Mouse (Mus musculus): Measurements from ENCODE around the gene Rab3a. TPM values are rescaled to one million over a fixed set of nuclear protein-coding genes. Genes with fewer than 3 reads are reported as not detected.

The Rab3a gene
- polyA plus RNA-seq, 1 experiment from 2014 or later: 519 TPM

GRCm38 (mm10) chr8:70800648-70801047 lies 46.2 kb downstream of the Rab3a start:
- 36% methylated on average over 9 of the region's 10 CpGs for WGBS
- H3K27me3 ChIP-seq (ENCODE audit: control insufficient read depth, insufficient read depth, low read length): peaks cover 51% of the 10 kb centered on the region
- ATAC-seq (ENCODE audit: low FRiP score): no peak

GRCm38 (mm10) chr8:70801156-70801555 lies 46.7 kb downstream of the Rab3a start:
- 24% methylated on average over 15 of the region's 15 CpGs for WGBS
- 0 out of 2 replicates have a peak, but pooled peaks cover 16% of the 10 kb centered on the region for H3K4me1 ChIP-seq (replicated peaks; ENCODE audit: control insufficient read depth, insufficient read depth, low read length)
- no peak overlapping the region for H3K27ac ChIP-seq
- ATAC-seq (ENCODE audit: low FRiP score): no peak
- peaks cover 53% of the 10 kb centered on the region for H3K27me3 ChIP-seq (ENCODE audit: control insufficient read depth, insufficient read depth, low read length)
- H3K9ac ChIP-seq: no peak overlapping the region
- no peak overlapping the region for H3K4me3 ChIP-seq (replicated peaks; ENCODE audit: low read length)
- no peaks in the 10 kb centered on the region for H3K9me3 ChIP-seq (ENCODE audit: control insufficient read depth, low read length)
- no peaks in the 10 kb centered on the region for H3K36me3 ChIP-seq (replicated peaks; ENCODE audit: control insufficient read depth, insufficient read depth)
- H3K4me2 ChIP-seq (replicated peaks): no peak overlapping the region
- DNase-seq (ENCODE audit: low spot score): no peak

More at GRCm38 (mm10) chr8:70800648-70801047, 46.2 kb downstream of the Rab3a start:
- H3K27ac ChIP-seq: no peak overlapping the region
- no peak overlapping the region for H3K4me2 ChIP-seq (replicated peaks)
- no peaks in the 10 kb centered on the region for H3K36me3 ChIP-seq (replicated peaks; ENCODE audit: control insufficient read depth, insufficient read depth)
- no peak for DNase-seq (ENCODE audit: low spot score)
- H3K4me3 ChIP-seq (replicated peaks; ENCODE audit: low read length): no peak overlapping the region
- 0 out of 2 replicates have a peak, but pooled peaks cover 16% of the 10 kb centered on the region for H3K4me1 ChIP-seq (replicated peaks; ENCODE audit: control insufficient read depth, insufficient read depth, low read length)
- H3K9ac ChIP-seq: no peak overlapping the region
- no peaks in the 10 kb centered on the region for H3K9me3 ChIP-seq (ENCODE audit: control insufficient read depth, low read length)

- Histone ChIP-seq H3K36me3 (replicated peaks; ENCODE audit: control insufficient read depth, insufficient read depth) (no peaks in the 10 kb centered on the region), H3K27me3 (ENCODE audit: control insufficient read depth, insufficient read depth, low read length) (peaks cover 54% of the 10 kb centered on the region), H3K9ac (no peak overlapping the region), H3K4me2 (replicated peaks) (no peak overlapping the region), H3K27ac (no peak overlapping the region), H3K4me3 (replicated peaks; ENCODE audit: low read length) (no peak overlapping the region), H3K9me3 (ENCODE audit: control insufficient read depth, low read length) (no peaks in the 10 kb centered on the region), H3K4me1 (replicated peaks; ENCODE audit: control insufficient read depth, insufficient read depth, low read length) (0 out of 2 replicates have a peak, but pooled peaks cover 12% of the 10 kb centered on the region)
- DNase-seq (ENCODE audit: low spot score) (no peak), ATAC-seq (ENCODE audit: low FRiP score) (no peak)
- WGBS: 84% methylated on average over 1 of the region's 1 CpGs
Measured at GRCm38 (mm10) chr8:70801830-70802229, 47.4 kb downstream of the Rab3a start.

DNA sequence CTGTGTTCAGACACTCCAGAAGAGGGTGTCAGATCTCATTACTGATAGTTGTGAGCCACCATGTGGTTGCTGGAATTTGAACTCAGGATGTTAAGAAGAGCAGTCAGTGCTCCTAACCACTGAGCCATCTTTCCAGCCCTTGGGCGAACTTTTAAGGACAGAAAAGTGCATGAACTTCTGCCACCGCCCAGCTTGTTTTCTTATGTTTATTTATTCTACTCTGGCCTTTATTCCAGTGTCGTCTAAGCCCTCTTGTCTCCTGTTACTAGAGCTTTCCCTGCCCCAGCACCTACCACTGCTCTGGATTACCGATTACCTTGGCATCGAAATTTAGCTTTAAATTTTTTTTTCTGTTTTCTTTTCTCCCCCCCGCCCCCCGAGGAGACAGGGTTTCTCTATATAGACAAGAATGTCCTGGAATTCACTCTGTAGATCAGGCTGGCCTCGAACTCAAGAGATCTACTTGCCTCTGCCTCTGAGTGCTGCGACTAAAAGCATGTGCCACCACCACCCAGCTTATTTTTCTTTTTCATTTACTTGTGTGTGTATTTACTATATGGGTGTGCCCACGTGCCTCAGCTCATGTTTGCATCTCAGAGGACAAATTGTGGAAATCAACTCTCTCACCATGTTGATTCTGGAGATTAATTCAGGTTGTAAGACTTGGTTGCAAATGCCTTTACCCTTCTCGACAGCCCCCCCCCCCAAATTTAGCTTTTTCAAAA lies 48.5 kb downstream of the Rab3a start:
- Histone ChIP-seq H3K9me3 (ENCODE audit: control insufficient read depth, low read length) (no peaks in the 10 kb centered on the region), H3K4me1 (replicated peaks; ENCODE audit: control insufficient read depth, insufficient read depth, low read length) (0 out of 2 replicates have a peak, but pooled peaks cover 8% of the 10 kb centered on the region), H3K27me3 (ENCODE audit: control insufficient read depth, insufficient read depth, low read length) (peaks cover 53% of the 10 kb centered on the region), H3K9ac (no peak overlapping the region), H3K4me2 (replicated peaks) (no peak overlapping the region), H3K4me3 (replicated peaks; ENCODE audit: low read length) (no peak overlapping the region), H3K36me3 (replicated peaks; ENCODE audit: control insufficient read depth, insufficient read depth) (no peaks in the 10 kb centered on the region), H3K27ac (no peak overlapping the region)
- ATAC-seq (ENCODE audit: low FRiP score) (no peak), DNase-seq (ENCODE audit: low spot score) (no peak)
- WGBS: 73% methylated on average over 11 of the region's 11 CpGs

GRCm38 (mm10) chr8:70803761-70804480 lies 49.4 kb downstream of the Rab3a start:
- peak overlapping the region; percentile 66 for H3K4me2 ChIP-seq (replicated peaks)
- H3K4me3 ChIP-seq (replicated peaks; ENCODE audit: low read length): peak overlapping the region; percentile 42
- DNase-seq (ENCODE audit: low spot score) (no peak), ATAC-seq (ENCODE audit: low FRiP score) (no peak)
- no peaks in the 10 kb centered on the region for H3K4me1 ChIP-seq (replicated peaks; ENCODE audit: control insufficient read depth, insufficient read depth, low read length)
- no peaks in the 10 kb centered on the region for H3K36me3 ChIP-seq (replicated peaks; ENCODE audit: control insufficient read depth, insufficient read depth)
- no peaks in the 10 kb centered on the region for H3K9me3 ChIP-seq (ENCODE audit: control insufficient read depth, low read length)
- H3K27ac ChIP-seq: no peak overlapping the region
- H3K27me3 ChIP-seq (ENCODE audit: control insufficient read depth, insufficient read depth, low read length): peaks cover 43% of the 10 kb centered on the region
- 2% methylated on average over 38 of the region's 47 CpGs for WGBS
- H3K9ac ChIP-seq: peak overlapping the region; percentile 18; the same call in 1 of the 2 replicates

GRCm38 (mm10) chr8:70804481-70805206 lies 50.2 kb downstream of the Rab3a start, which contains the start of gene Mast3:
Mast3 (minus strand) TSS chr8:70805054.
- Histone ChIP-seq H3K9ac (peak within 1 kb of the TSS; percentile 29), H3K27ac (no peak within 1 kb of the TSS), H3K4me2 (replicated peaks) (peak within 1 kb of the TSS; percentile 66), H3K4me1 (replicated peaks; ENCODE audit: control insufficient read depth, insufficient read depth, low read length) (no peaks in the 10 kb centered on the region), H3K27me3 (ENCODE audit: control insufficient read depth, insufficient read depth, low read length) (peaks cover 36% of the 10 kb centered on the region), H3K4me3 (replicated peaks; ENCODE audit: low read length) (peak within 1 kb of the TSS; percentile 42), H3K9me3 (ENCODE audit: control insufficient read depth, low read length) (no peaks in the 10 kb centered on the region), H3K36me3 (replicated peaks; ENCODE audit: control insufficient read depth, insufficient read depth) (no peaks in the 10 kb centered on the region)
- 1% methylated on average over 45 of the region's 45 CpGs for WGBS
- peak; percentile 81 for ATAC-seq (ENCODE audit: low FRiP score)
- peak; percentile 67 for DNase-seq (ENCODE audit: low spot score)

DNA sequence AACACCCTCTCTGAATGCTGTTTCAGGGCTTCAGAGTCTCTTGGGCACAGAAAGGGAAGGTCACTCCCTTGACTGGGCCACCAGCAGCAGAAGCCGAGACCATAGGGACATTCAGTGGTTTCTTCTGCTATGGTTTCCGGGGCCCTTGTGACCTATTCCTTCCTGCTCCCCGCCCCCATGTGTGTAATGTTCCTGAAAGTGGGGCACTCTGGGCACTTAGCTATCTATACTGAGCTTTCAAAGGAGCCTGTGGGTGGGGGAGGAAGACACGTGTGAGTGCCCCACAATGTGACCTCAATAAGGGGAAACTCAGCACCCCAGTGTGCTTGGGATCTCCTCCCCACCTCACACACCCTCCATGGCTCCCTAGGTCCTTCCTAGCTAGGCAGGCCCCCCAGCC lies 52.1 kb downstream of the Rab3a start:
- 79% methylated on average over 4 of the region's 4 CpGs for WGBS
- H3K9ac ChIP-seq: no peak overlapping the region
- H3K4me1 ChIP-seq (replicated peaks; ENCODE audit: control insufficient read depth, insufficient read depth, low read length): no peaks in the 10 kb centered on the region
- H3K4me2 ChIP-seq (replicated peaks): no peak overlapping the region
- H3K27ac ChIP-seq: no peak overlapping the region
- no peak for DNase-seq (ENCODE audit: low spot score)
- H3K4me3 ChIP-seq (replicated peaks; ENCODE audit: low read length): no peak overlapping the region
- no peaks in the 10 kb centered on the region for H3K36me3 ChIP-seq (replicated peaks; ENCODE audit: control insufficient read depth, insufficient read depth)
- H3K9me3 ChIP-seq (ENCODE audit: control insufficient read depth, low read length): no peaks in the 10 kb centered on the region
- peaks cover 31% of the 10 kb centered on the region for H3K27me3 ChIP-seq (ENCODE audit: control insufficient read depth, insufficient read depth, low read length)
- no peak for ATAC-seq (ENCODE audit: low FRiP score)

DNA sequence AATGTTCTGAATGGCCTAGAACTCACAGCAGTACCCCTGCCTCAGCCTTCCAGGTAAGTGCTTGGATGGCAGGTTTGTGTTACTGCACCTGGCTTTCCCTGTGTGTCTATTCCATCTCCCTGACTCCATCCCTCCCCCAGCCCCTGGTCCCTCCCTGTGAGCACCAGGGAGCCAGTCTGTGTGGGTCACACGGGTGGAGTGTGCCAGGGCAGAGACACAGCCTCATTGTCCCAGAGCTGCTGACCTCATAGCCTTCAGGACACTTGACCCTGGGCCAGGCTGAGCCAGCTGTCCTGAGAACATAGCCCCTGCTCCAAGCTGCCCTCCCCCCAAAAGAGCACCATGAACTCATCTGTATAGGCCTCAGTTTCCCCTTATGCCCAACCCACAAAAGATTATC lies 52.8 kb downstream of the Rab3a start:
- H3K4me1 ChIP-seq (replicated peaks; ENCODE audit: control insufficient read depth, insufficient read depth, low read length): no peaks in the 10 kb centered on the region
- H3K36me3 ChIP-seq (replicated peaks; ENCODE audit: control insufficient read depth, insufficient read depth): no peaks in the 10 kb centered on the region
- peaks cover 27% of the 10 kb centered on the region for H3K27me3 ChIP-seq (ENCODE audit: control insufficient read depth, insufficient read depth, low read length)
- no peak overlapping the region for H3K4me2 ChIP-seq (replicated peaks)
- no peak overlapping the region for H3K4me3 ChIP-seq (replicated peaks; ENCODE audit: low read length)
- DNase-seq (ENCODE audit: low spot score) (no peak), ATAC-seq (ENCODE audit: low FRiP score) (no peak)
- no peaks in the 10 kb centered on the region for H3K9me3 ChIP-seq (ENCODE audit: control insufficient read depth, low read length)
- WGBS: 57% methylated on average over 1 of the region's 1 CpGs
- no peak overlapping the region for H3K27ac ChIP-seq
- H3K9ac ChIP-seq: no peak overlapping the region

DNA sequence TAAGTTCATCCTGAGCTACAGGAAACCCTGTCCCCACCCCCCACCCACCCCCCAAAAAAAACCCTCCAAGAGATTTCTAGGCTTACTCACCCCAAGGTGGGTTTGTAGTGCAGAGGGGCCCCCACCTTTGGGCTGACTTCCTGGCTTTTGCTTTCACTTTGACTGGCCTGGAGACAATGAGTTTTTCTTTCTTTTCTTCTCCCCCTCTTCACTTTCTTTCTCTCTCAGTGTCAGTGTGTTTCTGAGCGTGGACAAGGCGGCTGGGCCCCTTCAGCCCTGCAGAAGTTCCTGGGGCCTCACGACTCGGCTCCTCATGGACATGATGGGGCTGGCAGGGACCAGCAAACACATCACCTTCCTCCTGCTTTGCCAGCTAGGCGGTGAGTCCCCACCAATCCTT lies 53.8 kb downstream of the Rab3a start, which contains the start of gene Il12rb1:
TSS of gene Il12rb1 (plus strand) at position 211 of the 400 bp plus-strand sequence.
- H3K9me3 ChIP-seq (ENCODE audit: control insufficient read depth, low read length): no peaks in the 10 kb centered on the region
- H3K27me3 ChIP-seq (ENCODE audit: control insufficient read depth, insufficient read depth, low read length): peaks cover 20% of the 10 kb centered on the region
- no peak within 1 kb of the TSS for H3K4me3 ChIP-seq (replicated peaks; ENCODE audit: low read length)
- WGBS: 60% methylated on average over 5 of the region's 5 CpGs
- H3K36me3 ChIP-seq (replicated peaks; ENCODE audit: control insufficient read depth, insufficient read depth): no peaks in the 10 kb centered on the region
- DNase-seq (ENCODE audit: low spot score) (no peak), ATAC-seq (ENCODE audit: low FRiP score) (no peak)
- no peak within 1 kb of the TSS for H3K9ac ChIP-seq
- H3K27ac ChIP-seq: no peak within 1 kb of the TSS
- no peak within 1 kb of the TSS for H3K4me2 ChIP-seq (replicated peaks)
- H3K4me1 ChIP-seq (replicated peaks; ENCODE audit: control insufficient read depth, insufficient read depth, low read length): no peaks in the 10 kb centered on the region

Measured in hindbrain, embryonic 14.5 days (tissue).